Comparison of ENCODE assay signal across 8 mouse cellular contexts in genomic region chr19:41481887-41482189, GRCm38 (mm10). TPM values are rescaled to one million over a fixed set of nuclear protein-coding genes. Genes with fewer than 3 reads are reported as not detected.
DNase-seq lines count a peak whose midpoint lies in the region; ATAC-seq lines count a peak whose summit lies in the region.

No protein-coding gene starts in this region.

- peaks cover 28% of the 10 kb centered on the region for H3K4me1 ChIP-seq in kidney, embryonic 16.5 days (ENCODE audit: insufficient read depth, low read length)
- H3K4me1 ChIP-seq in hindbrain, embryonic 14.5 days (replicated peaks; ENCODE audit: control insufficient read depth, insufficient read depth, low read length): peaks cover 31% of the 10 kb centered on the region
- H3K4me1 ChIP-seq in midbrain, embryonic 14.5 days (ENCODE audit: control insufficient read depth, insufficient read depth, low read length): peaks cover 28% of the 10 kb centered on the region

- peak overlapping the region; percentile 99 for H3K27ac ChIP-seq in kidney, embryonic 16.5 days (ENCODE audit: low read length)
- H3K27ac ChIP-seq in hindbrain, embryonic 14.5 days: peak overlapping the region; percentile 99
- H3K27ac ChIP-seq in midbrain, embryonic 14.5 days (replicated peaks; ENCODE audit: low read depth, low read length): peak overlapping the region; percentile 99

- no peaks in the 10 kb centered on the region for H3K27me3 ChIP-seq in kidney, embryonic 16.5 days (ENCODE audit: insufficient read depth, low read length)
- no peaks in the 10 kb centered on the region for H3K27me3 ChIP-seq in hindbrain, embryonic 14.5 days (ENCODE audit: control insufficient read depth, insufficient read depth, low read length)
- H3K27me3 ChIP-seq in midbrain, embryonic 14.5 days (ENCODE audit: control insufficient read depth, insufficient read depth, low read length): no peaks in the 10 kb centered on the region

- peak overlapping the region; percentile 89 for H3K9ac ChIP-seq in kidney, embryonic 16.5 days (replicated peaks; ENCODE audit: low read length)
- peak overlapping the region; percentile 94 for H3K9ac ChIP-seq in hindbrain, embryonic 14.5 days
- H3K9ac ChIP-seq in midbrain, embryonic 14.5 days (replicated peaks; ENCODE audit: low read length): peak overlapping the region; percentile 89; the same call in 1 of the 2 replicates

- ATAC-seq in kidney, embryonic 16.5 days (ENCODE audit: low FRiP score, low TSS enrichment): no peak
- no peak for ATAC-seq in hindbrain, embryonic 14.5 days (ENCODE audit: low FRiP score)
- no peak for ATAC-seq in midbrain, embryonic 14.5 days (ENCODE audit: low FRiP score, low TSS enrichment)

- H3K4me2 ChIP-seq in kidney, embryonic 16.5 days (replicated peaks; ENCODE audit: low read depth, low read length): peak overlapping the region; percentile 68
- peak overlapping the region; percentile 65 for H3K4me2 ChIP-seq in hindbrain, embryonic 14.5 days (replicated peaks)
- peak overlapping the region; percentile 77 for H3K4me2 ChIP-seq in midbrain, embryonic 14.5 days (ENCODE audit: low read length)

- peak overlapping the region; percentile 92 for H3K4me3 ChIP-seq in kidney, embryonic 16.5 days (ENCODE audit: low read length)
- peak overlapping the region; percentile 99 for H3K4me3 ChIP-seq in hindbrain, embryonic 14.5 days (replicated peaks; ENCODE audit: low read length)
- peak overlapping the region; percentile 81 for H3K4me3 ChIP-seq in midbrain, embryonic 14.5 days (replicated peaks; ENCODE audit: low read depth, low read length)

- H3K9me3 ChIP-seq in kidney, embryonic 16.5 days (ENCODE audit: low read length): no peaks in the 10 kb centered on the region
- H3K9me3 ChIP-seq in hindbrain, embryonic 14.5 days (ENCODE audit: control insufficient read depth, low read length): no peaks in the 10 kb centered on the region
- no peaks in the 10 kb centered on the region for H3K9me3 ChIP-seq in midbrain, embryonic 14.5 days (ENCODE audit: control insufficient read depth, low read length)

- no peak for DNase-seq in kidney, adult 9 months
- peak; percentile 27 for DNase-seq in c-Kit-negative CD71-positive TER-119-positive erythroid progenitor cells, embryonic 14.5 days (ENCODE audit: low read depth, low spot score)
- DNase-seq in hindbrain, embryonic 14.5 days (ENCODE audit: low spot score): no peak
- DNase-seq in midbrain, embryonic 14.5 days: no peak
- DNase-seq in ovary, postnatal 36 days (ENCODE audit: low spot score): no peak
- DNase-seq in layer of hippocampus, postnatal 36 days: no peak
- DNase-seq in adrenal gland, postnatal 10 days: no peak

- WGBS in kidney, embryonic 16.5 days: 2% methylated on average over 6 of the region's 6 CpGs
- WGBS in hindbrain, embryonic 14.5 days: 5% methylated on average over 6 of the region's 6 CpGs
- WGBS in midbrain, embryonic 14.5 days: 8% methylated on average over 6 of the region's 6 CpGs

- no peaks in the 10 kb centered on the region for H3K36me3 ChIP-seq in kidney, embryonic 16.5 days (ENCODE audit: insufficient read depth, low read length)
- no peaks in the 10 kb centered on the region for H3K36me3 ChIP-seq in hindbrain, embryonic 14.5 days (replicated peaks; ENCODE audit: control insufficient read depth, insufficient read depth)
- H3K36me3 ChIP-seq in midbrain, embryonic 14.5 days (ENCODE audit: control insufficient read depth, insufficient read depth, low read length): no peaks in the 10 kb centered on the region

RNA-seq across cellular contexts. Expression of gene Lcor, which starts 0.6 kb away (rescaled TPM):
- polyA plus RNA-seq in kidney, embryonic 16.5 days (2015; fragmentation: Nextera tagmentation; extraction: Ambion mirVana): 13.4 and 16.4 TPM in 2 replicates
- polyA plus RNA-seq in hindbrain, embryonic 14.5 days (2014; fragmentation: Nextera tagmentation; extraction: Ambion mirVana): 16.0 and 17.8 TPM in 2 replicates
- polyA plus RNA-seq in midbrain, embryonic 14.5 days (2014; fragmentation: Nextera tagmentation; extraction: Ambion mirVana): 23.2 and 24.3 TPM in 2 replicates
- total RNA-seq in layer of hippocampus, postnatal 36 days (2021): 10 to 100 TPM; 19.0 to 21.4 TPM
- 10 to 100 TPM; 13.9 to 17.7 TPM for total RNA-seq in adrenal gland, postnatal 10 days (2021)
